Mouse (Mus musculus) embryo, embryonic 10.5 days (tissue): Measurements from ENCODE around the gene Mecp2.
"Not testable (repeated sequence)": the region's sequence is repeated elsewhere in the genome, so short reads cannot be mapped to it uniquely, and the experiment has no call there.

Experiments used
- DNase-seq: peaks from one replicate; pipeline ENCODE4 v3.0.0-alpha.2; 2015; ENCODE audit warnings: low spot score

Mecp2 gene

GRCm38 (mm10) chrX:74135263-74135662 is at the start of gene Mecp2:
TSS of gene Mecp2 (minus strand) at chrX:74135363.
- not testable (repeated sequence) for DNase-seq

- DNase-seq, result no peak
Observed at GRCm38 (mm10) chrX:74176959-74177358, 41.8 kb upstream of the Mecp2 start, which contains the start of gene Tktl1. TSS of gene Tktl1 (plus strand) at chrX:74177259.

- DNase-seq, result no peak
Observed at GRCm38 (mm10) chrX:74167738-74168137, 32.6 kb upstream of the Mecp2 start, which contains the start of gene Tex28. TSS of gene Tex28 (minus strand) at chrX:74167838.

- no peak for DNase-seq
Observed at GRCm38 (mm10) chrX:74127164-74127563, 8.0 kb downstream of the Mecp2 start, which contains the start of gene Opn1mw. TSS of gene Opn1mw (plus strand) at chrX:74127464.

- DNase-seq, result peak; percentile 4
Observed at GRCm38 (mm10) chrX:74124975-74125374, 10.2 kb downstream of the Mecp2 start.

GRCm38 (mm10) chrX:74115511-74115910 is 19.7 kb downstream of the Mecp2 start:
- peak; percentile 59 for DNase-seq

- no peak for DNase-seq
Observed at GRCm38 (mm10) chrX:74114036-74114435, 21.1 kb downstream of the Mecp2 start.

GRCm38 (mm10) chrX:74108747-74109146 is 26.4 kb downstream of the Mecp2 start:
- no peak for DNase-seq

GRCm38 (mm10) chrX:74105916-74106315 is 29.2 kb downstream of the Mecp2 start:
- no peak for DNase-seq

GRCm38 (mm10) chrX:74103457-74104188 is 31.5 kb downstream of the Mecp2 start:
- DNase-seq, result no peak

- DNase-seq, result no peak
Observed at GRCm38 (mm10) chrX:74095130-74095529, 40.0 kb downstream of the Mecp2 start.

- peak; percentile 95 for DNase-seq
Observed at GRCm38 (mm10) chrX:74085601-74086038, 49.5 kb downstream of the Mecp2 start.

- peak; percentile 86 for DNase-seq
Observed at GRCm38 (mm10) chrX:74084946-74085498, 50.1 kb downstream of the Mecp2 start.

GRCm38 (mm10) chrX:74084276-74084837 is 50.8 kb downstream of the Mecp2 start:
- no peak for DNase-seq

GRCm38 (mm10) chrX:74070794-74071193 is 64.4 kb downstream of the Mecp2 start:
- DNase-seq, result no peak

- DNase-seq, result no peak
Observed at GRCm38 (mm10) chrX:74067891-74068290, 67.3 kb downstream of the Mecp2 start.

GRCm38 (mm10) chrX:74045107-74045506 is 90.1 kb downstream of the Mecp2 start:
- DNase-seq, result no peak

GRCm38 (mm10) chrX:74037702-74038375 is 97.3 kb downstream of the Mecp2 start:
- no peak for DNase-seq

GRCm38 (mm10) chrX:74030000-74030399 is 105.2 kb downstream of the Mecp2 start:
- no peak for DNase-seq

GRCm38 (mm10) chrX:74023188-74024049 is 111.7 kb downstream of the Mecp2 start, which contains the start of gene Irak1:
TSS of gene Irak1 (minus strand) at chrX:74023918.
- DNase-seq, result peak; percentile 74

- no peak for DNase-seq
Observed at GRCm38 (mm10) chrX:74022795-74023187, 112.4 kb downstream of the Mecp2 start.
